Mouse (Mus musculus) gastrocnemius, postnatal 14 days (tissue): ENCODE data around the gene Gm13271. TPM values are rescaled to one million over a fixed set of nuclear protein-coding genes. Genes with fewer than 3 reads are reported as not detected.
A peak's percentile ranks its signal among the peaks of the same experiment; 100 is the strongest.
"Not testable (repeated sequence)": the region's sequence is repeated elsewhere in the genome, so short reads cannot be mapped to it uniquely, and the experiment has no call there.

ENCODE experiments used
- DNase-seq: peaks from one replicate; pipeline ENCODE4 v3.0.0; 2021; ENCODE audit warnings: mixed read lengths
- intact Hi-C: fragments of 180-260 bp; cut with DNase I; formaldehyde crosslinking; loops from one replicate; pipeline ENCODE4 v1.15.1; 2025; ENCODE audit warnings: low total_unique reads
- long read RNA-seq, 2 experiments: library from polyadenylated mRNA; stranded (forward); transcript quantifications; one replicate each; pipeline ENCODE4 v2.0.0; 2021
- total RNA-seq, 2 experiments: library from RNA; stranded (reverse); gene quantifications; 2 replicates each; pipeline ENCODE4 v1.2.3; 2021

Gene Gm13271
- not detected for total RNA-seq
- long read RNA-seq, experiment 1 = 0 reads
- long read RNA-seq, experiment 2 = 0 reads

DNA sequence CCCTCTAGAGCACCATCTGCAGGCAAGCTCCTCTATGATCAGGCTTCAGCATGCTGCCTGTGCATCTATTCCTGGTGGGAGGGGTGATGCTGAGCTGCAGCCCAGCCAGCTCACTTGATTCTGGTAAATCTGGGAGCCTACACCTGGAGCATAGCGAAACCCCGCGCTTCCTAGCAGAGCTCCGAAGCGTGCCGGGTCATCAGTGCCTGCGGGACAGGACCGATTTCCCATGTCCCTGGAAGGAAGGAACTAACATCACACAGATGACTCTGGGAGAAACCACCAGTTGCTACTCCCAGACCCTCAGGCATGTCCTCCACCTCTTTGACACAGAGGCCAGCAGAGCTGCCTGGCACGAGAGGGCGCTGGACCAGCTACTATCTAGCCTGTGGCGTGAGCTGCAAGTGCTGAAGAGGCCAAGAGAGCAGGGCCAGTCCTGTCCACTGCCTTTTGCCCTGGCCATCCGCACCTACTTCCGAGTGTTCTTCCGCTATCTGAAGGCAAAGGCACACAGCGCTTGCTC is at the start of gene Gm13271:
Gene Gm13271 (plus strand): TSS at position 51 of the 523 bp plus-strand sequence.
- intact Hi-C loops = not testable (repeated sequence)
- peak; percentile 53 for DNase-seq

GRCm38 (mm10) chr4:88705924-88706323 is 48.7 kb upstream of the Gm13271 start:
- DNase-seq = no peak
- intact Hi-C loops = no loop called here

DNA sequence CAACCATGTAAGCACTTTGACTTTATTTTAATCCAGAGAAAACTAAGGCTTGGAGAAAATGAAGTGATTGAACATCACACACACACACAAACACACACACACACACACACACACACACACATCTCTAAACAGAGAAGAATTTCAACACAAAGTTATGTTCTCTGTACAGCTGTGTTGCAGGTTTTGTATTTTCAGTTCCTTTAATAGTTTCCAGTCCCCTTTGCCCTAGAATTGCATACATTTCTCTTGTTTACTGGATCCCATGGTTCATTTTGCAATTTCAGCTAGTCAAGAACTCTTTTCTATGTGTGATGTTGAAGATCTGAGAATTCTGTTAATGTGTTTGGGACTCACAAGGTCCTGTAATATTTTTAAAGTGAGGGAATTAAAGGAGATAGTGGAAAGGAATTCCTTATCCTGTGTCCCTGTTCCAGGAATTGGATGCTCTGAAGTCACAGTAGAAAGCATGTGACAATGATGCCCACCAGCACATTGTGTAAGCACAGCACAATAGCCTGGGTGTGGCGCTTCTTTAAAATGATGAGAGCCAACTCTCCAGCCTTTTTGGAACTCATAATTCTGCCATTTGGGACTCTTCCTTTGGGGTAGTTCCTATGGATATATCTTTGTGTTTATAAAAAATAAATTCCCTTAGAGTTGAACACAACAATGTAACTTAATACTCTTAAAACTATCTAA is 47.4 kb upstream of the Gm13271 start:
- no peak for DNase-seq
- intact Hi-C loops = no loop called here

GRCm38 (mm10) chr4:88714281-88714680 is 40.4 kb upstream of the Gm13271 start:
- intact Hi-C loops = no loop called here
- no peak for DNase-seq

- peak; percentile 61 for DNase-seq
Observed at GRCm38 (mm10) chr4:88715059-88715458, 39.6 kb upstream of the Gm13271 start.

DNA sequence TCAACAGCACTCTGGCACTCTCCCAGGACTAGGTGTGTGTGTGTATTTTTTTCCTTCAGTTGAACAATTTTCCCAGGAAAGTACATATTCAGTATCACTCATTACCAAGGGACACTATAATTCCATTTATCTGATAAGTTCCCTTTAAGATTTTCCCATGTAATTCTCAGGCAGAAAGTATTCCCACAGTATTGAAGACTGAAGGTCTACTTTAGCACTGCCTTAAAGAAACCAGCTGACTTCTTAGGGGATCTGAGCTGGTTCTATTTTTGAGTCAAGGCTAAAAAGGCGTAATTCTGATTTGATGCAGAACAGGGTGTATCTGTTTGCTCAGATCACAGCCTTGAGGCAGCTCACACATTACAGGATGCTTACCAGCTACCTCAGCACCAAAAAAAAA is 36.0 kb upstream of the Gm13271 start:
- intact Hi-C loops = no loop called here
- no peak for DNase-seq

More at GRCm38 (mm10) chr4:88715059-88715458, 39.6 kb upstream of the Gm13271 start:
- intact Hi-C loops = no loop called here

- DNase-seq = peak; percentile 95
- intact Hi-C loops = no loop called here
Observed at GRCm38 (mm10) chr4:88721791-88722721, 32.6 kb upstream of the Gm13271 start, which contains the start of the genes Gm26566 and Klhl9. Gene Gm26566 (plus strand): TSS chr4:88721805. Gene Klhl9 (minus strand): TSS chr4:88722465.

GRCm38 (mm10) chr4:88723497-88724090 is 31.1 kb upstream of the Gm13271 start:
- intact Hi-C loops = no loop called here
- no peak for DNase-seq

DNA sequence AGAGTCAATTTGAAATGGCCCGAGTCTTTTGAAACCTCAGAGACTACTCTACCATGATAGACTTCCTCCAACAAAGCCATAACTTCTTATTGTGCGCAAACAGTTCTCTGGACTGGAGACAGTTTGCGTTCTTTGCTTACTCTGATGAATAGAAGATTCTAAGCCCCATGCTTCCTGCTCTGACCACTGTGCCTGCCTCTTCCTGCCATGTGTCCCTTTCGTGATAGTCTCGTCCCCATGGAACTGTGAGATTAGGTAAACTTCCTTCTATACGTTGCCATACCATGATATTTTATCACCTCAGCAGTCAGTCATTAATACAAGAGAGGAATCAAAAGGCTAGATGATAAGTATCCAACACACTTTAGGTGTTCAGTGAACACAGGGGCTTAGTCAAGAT is 27.9 kb upstream of the Gm13271 start:
- intact Hi-C loops = loop anchor here (2.0 kb wide), 1 partner anchor 32 kb away; no protein-coding TSS in a partner anchor
- DNase-seq = no peak

DNA sequence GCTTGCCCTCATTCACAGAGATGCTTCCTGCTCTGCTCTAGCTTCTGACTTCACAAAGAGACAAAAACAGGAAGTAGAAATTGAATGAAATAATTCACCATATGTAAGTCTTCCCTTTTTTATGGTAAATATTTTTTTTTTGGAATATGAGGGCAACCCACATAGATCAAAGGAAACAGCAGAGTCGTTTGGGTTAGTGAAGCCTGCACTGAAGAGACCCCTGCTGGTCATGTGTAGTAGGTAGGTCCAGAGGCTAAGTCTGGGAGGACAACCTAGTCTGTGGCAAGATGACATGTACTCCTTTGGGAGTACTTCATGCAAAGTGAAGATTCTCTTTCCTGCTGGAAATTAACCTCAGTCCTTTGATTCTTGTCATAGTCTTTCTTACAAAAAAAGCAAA is 27.3 kb upstream of the Gm13271 start:
- intact Hi-C loops = loop anchor here (2.0 kb wide), 1 partner anchor 33 kb away; no protein-coding TSS in a partner anchor

DNA sequence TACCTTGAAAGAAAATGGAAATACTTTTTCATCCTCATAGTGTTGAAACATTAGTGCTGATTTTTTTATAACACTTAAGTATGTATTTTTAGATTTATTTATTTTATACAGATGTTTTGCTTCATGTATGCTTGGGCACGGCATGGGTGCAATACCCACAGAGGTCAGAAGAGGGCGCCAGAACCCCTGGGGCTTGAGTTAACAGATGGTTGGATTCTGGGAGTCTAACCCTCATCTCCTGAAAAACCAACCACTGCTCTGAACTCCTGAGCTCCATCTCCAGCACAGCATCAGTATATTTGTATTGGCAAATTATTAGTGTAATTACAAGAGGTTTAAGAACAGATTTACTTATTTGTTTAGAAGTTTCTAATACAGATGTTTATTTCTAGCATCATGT is 16.2 kb upstream of the Gm13271 start:
- intact Hi-C loops = no loop called here
- peak; percentile 60 for DNase-seq

More for the DNA sequence above, 27.3 kb upstream of the Gm13271 start:
- no peak for DNase-seq

GRCm38 (mm10) chr4:88739036-88739435 is 15.6 kb upstream of the Gm13271 start:
- intact Hi-C loops = no loop called here

GRCm38 (mm10) chr4:88741426-88741825 is 13.2 kb upstream of the Gm13271 start:
- intact Hi-C loops = loop anchor here (5.0 kb wide), 1 partner anchor 44 kb away; no protein-coding TSS in a partner anchor
- no peak for DNase-seq

More at GRCm38 (mm10) chr4:88739036-88739435, 15.6 kb upstream of the Gm13271 start:
- DNase-seq = no peak

GRCm38 (mm10) chr4:88742771-88743371 is 11.8 kb upstream of the Gm13271 start:
- intact Hi-C loops = loop anchor here (5.0 kb wide), 1 partner anchor 46 kb away; no protein-coding TSS in a partner anchor
- DNase-seq = no peak

- no peak for DNase-seq
- intact Hi-C loops = loop anchor here (5.0 kb wide), 1 partner anchor 47 kb away; no protein-coding TSS in a partner anchor
Observed at GRCm38 (mm10) chr4:88744207-88744606, 10.5 kb upstream of the Gm13271 start.

GRCm38 (mm10) chr4:88749926-88750325 is 4.7 kb upstream of the Gm13271 start:
- DNase-seq = no peak
- intact Hi-C loops = no loop called here

GRCm38 (mm10) chr4:88756581-88757513 is 2.2 kb downstream of the Gm13271 start:
- intact Hi-C loops, DNase-seq: not testable (repeated sequence)

- peak; percentile 79 for DNase-seq
- intact Hi-C loops = not testable (repeated sequence)
Observed at GRCm38 (mm10) chr4:88757628-88758031, 3.0 kb downstream of the Gm13271 start.
